Mouse (Mus musculus) retina, postnatal 1 day (tissue): ENCODE measurements at regions not wholly inside any gene's neighbourhood (a gene's known extent, or its start where the extent isn't known, plus 50 kb on each side); places are given as distances from the start of the nearest gene placed in this dataset.

Source experiments
- DNase-seq: peaks from one replicate; pipeline ENCODE4 v3.0.0-alpha.2; 2012

GRCm38 (mm10) chr3:129450671-129451070 is 81.5 kb upstream of the Elovl6 start:
- DNase-seq = no peak

- DNase-seq = no peak
These were observed 62.1 kb upstream of the Elovl6 start for GRCm38 (mm10) chr3:129470088-129470487.

DNA sequence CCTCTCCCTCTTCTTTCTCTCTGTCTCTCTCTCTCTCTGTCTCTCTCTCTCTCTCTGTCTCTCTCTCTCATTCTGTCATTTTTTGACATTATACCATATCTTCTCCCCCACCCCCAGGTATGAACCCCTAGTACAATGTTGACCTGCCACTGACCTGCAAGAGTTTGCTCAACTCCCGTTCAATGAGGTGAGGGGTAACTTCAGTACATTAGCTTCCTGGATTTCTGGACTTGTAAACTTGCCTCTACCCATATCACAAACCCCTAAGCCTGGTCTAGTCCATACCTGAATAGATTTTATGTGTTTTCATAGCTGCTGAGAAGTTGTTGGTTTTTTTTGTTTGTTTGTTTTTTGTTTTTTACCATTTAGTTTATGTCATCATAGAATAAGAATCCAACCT is 60.8 kb upstream of the Elovl6 start:
- DNase-seq = no peak

DNA sequence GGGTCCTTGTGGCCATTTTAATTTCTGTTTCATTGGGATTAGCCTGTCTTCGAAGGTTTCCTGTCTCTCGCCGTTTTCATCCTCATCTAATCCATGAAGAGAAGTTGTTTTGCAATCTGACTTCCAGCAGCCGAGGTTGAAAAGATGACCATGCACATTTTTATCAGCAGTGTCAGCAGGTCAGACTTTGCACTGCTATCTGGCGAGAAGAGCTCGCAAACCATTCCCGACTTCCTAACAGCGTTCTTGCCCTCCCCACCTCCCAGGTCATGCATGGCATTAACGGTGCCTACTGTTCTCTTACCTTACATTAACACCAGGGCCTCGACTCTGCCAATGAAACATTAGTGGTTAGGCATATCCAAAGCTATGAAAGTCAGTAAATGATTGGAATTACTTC is 60.1 kb upstream of the Elovl6 start:
- no peak for DNase-seq

DNA sequence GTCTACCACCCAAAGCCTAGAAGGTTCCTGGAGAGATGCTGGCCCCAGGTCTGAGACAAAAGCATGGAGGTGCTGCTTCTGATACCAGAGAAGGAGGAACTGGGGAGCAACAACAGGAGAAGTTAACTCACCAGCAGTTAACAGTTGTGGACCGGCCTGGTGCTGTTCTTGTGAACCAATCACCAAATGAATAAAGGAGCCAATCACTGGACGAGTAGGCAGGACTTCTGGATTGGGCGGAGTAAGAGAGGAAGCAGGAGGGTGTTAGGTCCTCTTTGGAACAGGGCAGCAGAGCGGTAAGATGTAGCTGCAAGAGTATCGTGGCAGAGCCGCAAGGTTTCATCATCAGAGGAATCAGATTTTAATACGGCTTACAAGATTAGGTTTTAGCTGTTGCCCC is 57.7 kb upstream of the Elovl6 start:
- DNase-seq = no peak

GRCm38 (mm10) chr3:129476250-129476649 is 55.9 kb upstream of the Elovl6 start:
- DNase-seq = no peak

DNA sequence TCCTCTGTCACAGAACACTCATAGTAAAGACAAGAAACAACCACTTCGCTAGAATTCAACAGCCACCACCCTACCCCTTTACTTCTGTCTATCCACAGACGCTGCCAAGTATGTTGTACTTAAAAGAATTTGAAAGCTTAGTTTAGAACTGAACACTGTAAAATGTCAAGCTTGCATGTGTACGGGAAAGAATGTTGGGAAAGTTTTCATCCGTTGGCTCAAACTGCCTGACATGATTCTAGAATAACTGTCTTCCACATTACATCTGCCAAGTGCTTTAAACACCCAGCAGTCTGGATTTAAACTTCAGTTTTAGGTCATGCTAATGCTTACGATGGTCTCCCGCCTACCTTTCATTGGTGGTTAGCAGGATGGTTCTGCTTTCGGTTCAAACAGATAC is 54.1 kb upstream of the Elovl6 start:
- no peak for DNase-seq

DNA sequence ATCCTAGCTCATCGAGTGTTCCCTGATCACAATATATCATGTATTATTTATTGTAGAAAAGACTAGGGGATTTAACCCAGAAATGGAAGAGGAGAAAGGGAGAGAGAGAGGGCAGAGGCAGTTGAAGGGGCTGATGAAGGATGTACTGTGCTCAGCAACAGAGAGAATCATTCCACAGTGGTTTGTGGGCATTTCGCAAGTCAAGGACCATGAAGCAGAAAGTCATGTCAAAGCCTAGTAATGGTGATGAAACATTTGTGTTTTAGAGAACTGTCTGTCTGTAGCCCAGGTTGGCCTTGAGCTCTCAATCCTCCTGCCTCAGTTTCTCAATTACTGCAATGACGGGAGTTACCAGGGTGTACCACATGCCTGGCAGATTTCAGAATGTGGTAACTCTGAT is 50.9 kb upstream of the Elovl6 start:
- DNase-seq = no peak
